Mouse (Mus musculus) layer of hippocampus, adult 2 months (tissue): ENCODE measurements at regions not wholly inside any gene's neighbourhood (a gene's known extent, or its start where the extent isn't known, plus 50 kb on each side); places are given as distances from the start of the nearest gene placed in this dataset.

Experiments
- DNase-seq, 2 experiments: peaks; one replicate each; pipeline ENCODE4 v3.0.0; 2022; ENCODE audit warnings: low spot score in 2 of 2
- H3K27ac ChIP-seq: fragments of 200-600 bp; 2 replicates; pipeline ENCODE4 v1.8.1; 2022
- H3K4me3 ChIP-seq: fragments of 200-600 bp; 2 replicates; pipeline ENCODE4 v1.8.1; 2022; ENCODE audit warnings: mild to moderate bottlenecking
- CTCF ChIP-seq: fragments of 200-600 bp; conservative IDR thresholded peaks from 2 replicates; pipeline ENCODE4 v1.8.1; 2022; ENCODE audit warnings: antibody characterized with exemption, mild to moderate bottlenecking, moderate library complexity

DNA sequence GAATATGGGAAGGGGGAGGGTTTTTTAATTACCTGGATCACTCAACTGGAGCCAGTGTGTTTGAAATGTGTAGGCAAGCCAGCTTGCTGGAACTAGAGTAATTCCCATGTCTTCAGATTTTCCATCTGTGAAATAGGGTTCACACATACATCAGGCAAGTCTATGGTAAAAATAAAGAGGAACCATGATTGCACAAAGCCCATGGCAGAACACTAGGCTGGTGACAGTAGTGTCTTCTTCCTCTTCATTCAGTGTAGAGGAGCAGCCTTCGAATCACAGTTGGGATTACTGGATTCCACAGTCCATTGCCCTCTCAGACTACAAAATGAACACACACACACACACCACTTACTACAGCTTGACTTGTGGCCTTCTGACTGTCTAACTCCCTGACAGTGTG is 2150.5 kb upstream of the Gm7489 start:
- no peak overlapping the region for H3K27ac ChIP-seq
- no peak overlapping the region for H3K4me3 ChIP-seq
- no peak for TF ChIP-seq CTCF
- no peak for DNase-seq
